Comparison of ENCODE assay signal across 13 mouse cellular contexts in the genomic region with DNA sequence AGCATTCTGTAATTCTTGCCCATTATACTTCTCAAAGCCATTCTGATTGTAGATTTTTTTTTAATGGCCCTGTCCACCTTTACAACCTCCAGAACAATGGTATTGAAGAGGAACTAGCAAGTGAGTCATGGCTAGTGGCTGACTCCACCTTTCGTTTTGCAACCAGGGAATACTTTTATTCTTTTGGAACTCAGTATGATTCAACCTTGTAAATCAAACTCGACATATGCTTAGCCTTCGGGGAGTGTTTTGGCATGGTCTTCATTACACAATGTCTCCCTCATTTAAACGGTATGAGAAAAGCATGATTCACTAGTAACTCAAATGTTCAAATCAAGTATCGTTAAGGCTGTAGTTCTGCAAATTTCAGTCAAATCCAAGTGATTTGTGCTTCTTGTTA. TPM values are rescaled to one million over a fixed set of nuclear protein-coding genes. Genes with fewer than 3 reads are reported as not detected.
DNase-seq lines count a peak whose midpoint lies in the region; ATAC-seq lines count a peak whose summit lies in the region.
"Had no signal": no experiment of that assay in that cellular context is flagged by ENCODE, and none has a peak within 500 bp of the region (broad histone marks: within the 10 kb centered on the region; RNA-seq: fewer than 3 reads in every experiment).

No protein-coding gene starts in this region.

- H3K4me2 ChIP-seq in limb, embryonic 15.5 days: no peak overlapping the region
- H3K4me2 ChIP-seq: liver, embryonic 12.5 days had no signal

- no peak for ATAC-seq in limb, embryonic 15.5 days (ENCODE audit: insufficient number of reproducible peaks, low FRiP score, low TSS enrichment, low read depth)
- ATAC-seq: intestine, postnatal 0 days; liver, embryonic 12.5 days had no signal

- H3K9me3 ChIP-seq in limb, embryonic 15.5 days: no peaks in the 10 kb centered on the region
- H3K9me3 ChIP-seq: liver, embryonic 12.5 days; megakaryocyte, embryonic 14.5 days had no signal

- H3K27ac ChIP-seq in limb, embryonic 15.5 days: 0 out of 2 replicates have a peak overlapping the region, but pooled peaks have one; percentile 44
- H3K27ac ChIP-seq: liver, embryonic 12.5 days had no signal

- H3K4me1 ChIP-seq in limb, embryonic 15.5 days: peaks cover 8% of the 10 kb centered on the region; the same call in 1 of the 2 replicates
- H3K4me1 ChIP-seq: liver, embryonic 12.5 days had no signal

- H3K4me3 ChIP-seq in limb, embryonic 15.5 days: no peak overlapping the region
- H3K4me3 ChIP-seq: layer of hippocampus, adult 2 months; liver, embryonic 12.5 days had no signal

- H3K27me3 ChIP-seq in limb, embryonic 15.5 days: no peaks in the 10 kb centered on the region
- H3K27me3 ChIP-seq: liver, embryonic 12.5 days; megakaryocyte, embryonic 14.5 days had no signal

- no peaks in the 10 kb centered on the region for H3K36me3 ChIP-seq in limb, embryonic 15.5 days
- H3K36me3 ChIP-seq: liver, embryonic 12.5 days had no signal

- no peak overlapping the region for H3K9ac ChIP-seq in limb, embryonic 15.5 days
- H3K9ac ChIP-seq: liver, embryonic 12.5 days had no signal

- intact Hi-C loops in heart, postnatal 10 days (cut with DNase I): loop anchor here (5.0 kb wide), 2 partner anchors 597 to 743 kb away; no protein-coding TSS in a partner anchor

- peak; percentile 30 for DNase-seq in gastrocnemius, adult 18-20 months (ENCODE audit: low spot score)
- no peak for DNase-seq in gastrocnemius, postnatal 10 days
- peak; percentile 54 for DNase-seq in 3134 (ENCODE audit: extremely low read depth, insufficient read length, low spot score)
- peak; percentile 52 for DNase-seq in adrenal gland, postnatal 10 days
- no peak for DNase-seq in heart, postnatal 10 days
- DNase-seq in heart, adult 8-10 months (ENCODE audit: low spot score): no peak
- DNase-seq in kidney, adult 8-10 months: no peak
- DNase-seq: cerebellum, adult 18-20 months had no signal

- 37% methylated on average over 5 of the region's 5 CpGs for WGBS in limb, embryonic 15.5 days

RNA-seq across cellular contexts. Expression of a gene that starts 2.8 kb away (rescaled TPM):
- 1 to 10 TPM in 1 of 2 experiments, under 1 TPM in 1; 0.57 to 1.6 TPM for total RNA-seq in gastrocnemius, adult 18-20 months (2021)
- 1 to 10 TPM; 2.4 to 3.6 TPM for total RNA-seq in gastrocnemius, postnatal 10 days (2021)
- 1 to 10 TPM; 7.1 to 8.9 TPM for total RNA-seq in adrenal gland, postnatal 10 days (2021)
- 32.9 and 35.2 TPM in 2 replicates for polyA plus RNA-seq in limb, embryonic 15.5 days (2015; fragmentation: Nextera tagmentation; extraction: Ambion mirVana)
- total RNA-seq in heart, postnatal 10 days (2021): 1 to 10 TPM; 2.8 to 2.9 TPM
- total RNA-seq in heart, adult 8-10 months (2022): 1 to 10 TPM; 1.5 to 3.3 (median 1.8) TPM

Comparison
In these comparisons a context has a peak if more than half of its experiments do, and no peak if none do; other contexts are left out.
1. DNase-seq: peak in gastrocnemius, adult 18-20 months (single experiment), 3134 (single experiment) and adrenal gland, postnatal 10 days (single experiment); none in gastrocnemius, postnatal 10 days (single experiment), heart, postnatal 10 days (0 of 2), heart, adult 8-10 months (single experiment) and kidney, adult 8-10 months (0 of 2).